Mouse (Mus musculus): ENCODE results near the gene Kank2. TPM values are rescaled to one million over a fixed set of nuclear protein-coding genes. Genes with fewer than 3 reads are reported as not detected.

The Kank2 gene
- polyA plus RNA-seq, 1 experiment from 2014 or later, result 5.9 TPM

DNA sequence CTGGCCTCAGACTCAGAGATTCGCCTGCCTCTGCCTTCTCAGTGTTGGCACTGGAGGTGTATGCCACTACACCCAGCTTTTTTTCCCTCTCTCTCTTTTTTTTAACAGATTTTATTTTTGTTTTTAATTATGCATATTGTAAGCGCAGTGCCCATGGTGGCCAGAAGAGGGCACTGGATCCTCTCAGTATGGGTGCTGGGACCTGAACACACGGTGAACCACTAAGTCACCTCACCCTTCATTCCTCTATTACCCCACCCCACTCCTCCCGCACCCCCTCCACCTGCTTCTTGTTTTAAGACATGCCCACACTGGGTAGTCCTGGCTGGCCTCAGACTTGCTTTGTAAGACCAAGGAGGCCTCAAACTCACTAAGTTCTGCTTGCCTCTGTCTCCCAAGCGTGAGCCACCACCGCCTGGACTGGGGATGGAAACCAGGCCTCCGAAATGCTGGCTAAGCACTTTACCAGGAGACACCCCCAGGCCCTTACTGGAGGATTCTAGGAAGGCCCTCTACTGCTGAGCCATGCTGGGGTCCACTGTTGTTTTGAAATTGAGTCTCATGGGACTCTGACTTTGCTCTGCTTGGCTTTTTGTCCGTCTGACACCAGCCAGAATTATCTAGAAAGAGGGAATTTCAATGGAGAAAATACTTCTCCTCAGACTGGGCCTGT lies 41.7 kb upstream of the Kank2 start:
- ATAC-seq (replicated peaks; ENCODE audit: low FRiP score) (no peak), DNase-seq (ENCODE audit: low spot score) (no peak)
- WGBS, result 55% methylated on average over 8 of the region's 8 CpGs
- Histone ChIP-seq H3K4me2 (ENCODE audit: low read depth, low read length, severe bottlenecking) (no peak overlapping the region), H3K4me1 (replicated peaks; ENCODE audit: control insufficient read depth, insufficient read depth, low read length) (no peaks in the 10 kb centered on the region), H3K27me3 (ENCODE audit: control insufficient read depth, insufficient read depth, low read length) (no peaks in the 10 kb centered on the region), H3K4me3 (ENCODE audit: low read depth, low read length) (no peak overlapping the region), H3K9me3 (ENCODE audit: control insufficient read depth, low read length) (no peaks in the 10 kb centered on the region), H3K36me3 (ENCODE audit: control insufficient read depth, insufficient read depth, low read length) (no peaks in the 10 kb centered on the region), H3K27ac (ENCODE audit: low read depth, low read length) (no peak overlapping the region), H3K9ac (ENCODE audit: low read length) (no peak overlapping the region)

DNA sequence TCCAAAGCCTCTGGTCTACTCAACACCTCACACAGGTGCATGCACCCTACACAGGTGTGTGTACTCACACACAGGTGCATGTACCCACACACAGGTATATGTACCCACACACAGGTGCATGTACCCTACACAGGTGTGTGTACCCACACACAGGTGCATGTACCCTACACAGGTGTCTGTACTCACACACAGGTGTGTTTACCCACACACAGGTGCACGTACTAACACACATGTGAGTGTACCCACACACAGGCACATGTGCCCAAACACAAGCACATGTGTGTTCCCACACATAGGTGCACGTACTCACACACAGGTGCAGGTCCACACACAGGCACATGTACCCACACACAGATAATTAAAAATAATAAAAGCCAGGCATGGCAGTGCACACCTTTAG lies 39.1 kb upstream of the Kank2 start:
- no peak for DNase-seq (ENCODE audit: low spot score)
- Histone ChIP-seq H3K4me2 (ENCODE audit: low read depth, low read length, severe bottlenecking) (no peak overlapping the region), H3K27me3 (ENCODE audit: control insufficient read depth, insufficient read depth, low read length) (no peaks in the 10 kb centered on the region), H3K9me3 (ENCODE audit: control insufficient read depth, low read length) (no peaks in the 10 kb centered on the region), H3K4me1 (replicated peaks; ENCODE audit: control insufficient read depth, insufficient read depth, low read length) (no peaks in the 10 kb centered on the region), H3K4me3 (ENCODE audit: low read depth, low read length) (no peak overlapping the region), H3K9ac (ENCODE audit: low read length) (no peak overlapping the region), H3K27ac (ENCODE audit: low read depth, low read length) (no peak overlapping the region), H3K36me3 (ENCODE audit: control insufficient read depth, insufficient read depth, low read length) (no peaks in the 10 kb centered on the region)
- no peak for ATAC-seq (replicated peaks; ENCODE audit: low FRiP score)
- WGBS, result 87% methylated on average over 2 of the region's 2 CpGs

DNA sequence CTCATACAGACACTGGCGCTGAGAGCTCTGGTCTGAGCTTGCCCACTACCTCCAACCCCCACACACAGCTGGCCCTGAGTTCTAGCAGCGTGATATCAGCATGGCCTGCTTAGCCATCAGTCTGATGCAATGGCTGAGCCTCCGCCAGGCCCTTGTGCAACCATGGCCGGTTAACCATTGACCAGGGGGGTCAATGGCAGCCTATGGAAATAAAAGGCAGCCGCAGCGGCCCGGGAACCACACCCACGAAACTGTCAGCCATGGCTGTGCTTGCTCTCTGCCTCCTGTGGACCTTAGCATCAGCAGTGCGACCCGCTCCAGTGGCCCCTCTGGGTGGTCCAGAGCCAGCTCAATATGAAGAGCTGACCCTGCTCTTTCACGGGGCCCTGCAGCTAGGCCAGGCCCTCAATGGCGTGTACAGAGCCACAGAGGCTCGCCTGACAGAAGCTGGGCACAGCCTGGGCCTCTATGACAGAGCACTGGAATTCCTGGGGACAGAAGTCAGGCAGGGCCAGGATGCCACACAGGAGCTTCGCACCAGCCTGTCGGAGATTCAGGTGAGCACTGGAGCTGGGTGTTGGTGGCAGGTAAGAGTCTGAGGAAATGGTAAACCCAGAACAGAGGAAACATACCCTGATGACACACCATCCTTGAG lies 36.8 kb upstream of the Kank2 start, which contains the start of gene Angptl8:
TSS of gene Angptl8 (plus strand) at position 253 of the 655 bp plus-strand sequence.
- Histone ChIP-seq H3K27ac (ENCODE audit: low read depth, low read length) (no peak within 1 kb of the TSS), H3K4me3 (ENCODE audit: low read depth, low read length) (no peak within 1 kb of the TSS), H3K9me3 (ENCODE audit: control insufficient read depth, low read length) (no peaks in the 10 kb centered on the region), H3K27me3 (ENCODE audit: control insufficient read depth, insufficient read depth, low read length) (no peaks in the 10 kb centered on the region), H3K36me3 (ENCODE audit: control insufficient read depth, insufficient read depth, low read length) (no peaks in the 10 kb centered on the region), H3K4me1 (replicated peaks; ENCODE audit: control insufficient read depth, insufficient read depth, low read length) (no peaks in the 10 kb centered on the region), H3K4me2 (ENCODE audit: low read depth, low read length, severe bottlenecking) (no peak within 1 kb of the TSS), H3K9ac (ENCODE audit: low read length) (no peak within 1 kb of the TSS)
- ATAC-seq (replicated peaks; ENCODE audit: low FRiP score) (no peak), DNase-seq (ENCODE audit: low spot score) (no peak)
- WGBS, result 89% methylated on average over 15 of the region's 15 CpGs

DNA sequence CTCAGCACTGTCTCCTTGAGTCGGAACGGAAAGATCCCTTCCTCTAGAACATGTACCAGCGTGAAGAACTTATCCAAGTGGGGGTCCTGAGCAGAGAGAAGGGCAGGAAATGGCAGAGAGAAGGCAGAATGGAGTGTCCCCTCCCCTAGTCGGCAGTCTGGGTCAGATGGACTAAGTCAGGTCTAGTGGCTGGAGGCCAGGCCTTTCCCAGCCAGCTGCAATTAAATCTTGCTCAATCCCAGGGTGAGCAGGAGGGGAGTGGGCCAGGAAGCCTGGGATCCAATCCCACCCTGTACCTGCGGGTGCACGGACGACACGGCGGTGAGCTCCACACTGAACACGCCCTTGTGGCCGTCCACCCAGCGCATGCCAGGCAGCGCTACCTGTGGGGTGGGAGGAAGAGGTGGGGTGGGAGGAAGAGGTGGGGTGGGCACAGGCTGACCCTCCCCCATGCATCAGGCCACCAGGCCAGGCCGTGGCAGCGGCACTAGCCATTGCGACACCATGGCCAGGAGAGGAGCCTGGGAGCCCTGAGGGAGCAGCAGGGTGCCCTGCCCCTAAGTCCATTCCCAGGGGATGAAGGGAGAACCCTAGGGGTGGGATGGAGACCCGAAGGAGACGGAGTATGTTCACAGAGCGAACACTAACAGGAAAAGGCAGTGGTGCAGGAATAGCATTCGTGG lies 33.2 kb upstream of the Kank2 start:
- ATAC-seq (replicated peaks; ENCODE audit: low FRiP score) (no peak), DNase-seq (ENCODE audit: low spot score) (no peak)
- Histone ChIP-seq H3K9me3 (ENCODE audit: control insufficient read depth, low read length) (no peaks in the 10 kb centered on the region), H3K4me1 (replicated peaks; ENCODE audit: control insufficient read depth, insufficient read depth, low read length) (no peaks in the 10 kb centered on the region), H3K27ac (ENCODE audit: low read depth, low read length) (no peak overlapping the region), H3K27me3 (ENCODE audit: control insufficient read depth, insufficient read depth, low read length) (no peaks in the 10 kb centered on the region), H3K4me2 (ENCODE audit: low read depth, low read length, severe bottlenecking) (no peak overlapping the region), H3K9ac (ENCODE audit: low read length) (no peak overlapping the region), H3K36me3 (ENCODE audit: control insufficient read depth, insufficient read depth, low read length) (no peaks in the 10 kb centered on the region), H3K4me3 (ENCODE audit: low read depth, low read length) (no peak overlapping the region)
- 90% methylated on average over 20 of the region's 20 CpGs for WGBS

DNA sequence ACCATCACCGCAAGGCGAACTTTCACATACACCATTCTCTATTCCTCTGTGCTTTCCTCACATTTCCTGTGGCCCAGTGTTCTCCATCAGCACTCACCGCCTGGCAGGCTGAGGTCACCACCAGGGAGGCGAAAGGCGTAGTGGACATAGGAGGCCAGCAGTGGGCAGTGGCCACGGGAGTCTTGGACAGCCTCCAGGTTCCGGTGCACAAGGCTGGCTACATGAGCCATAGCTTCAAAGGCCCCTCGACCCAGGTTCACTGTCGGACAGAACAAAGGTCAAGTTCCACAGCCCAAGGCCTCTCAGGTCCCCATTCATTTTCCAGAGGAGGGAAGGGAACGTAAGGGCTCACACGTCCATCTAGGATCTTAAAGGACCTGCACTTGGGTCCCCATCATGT lies 32.4 kb upstream of the Kank2 start:
- H3K9ac ChIP-seq (ENCODE audit: low read length), result no peak overlapping the region
- ATAC-seq (replicated peaks; ENCODE audit: low FRiP score), result no peak
- no peaks in the 10 kb centered on the region for H3K27me3 ChIP-seq (ENCODE audit: control insufficient read depth, insufficient read depth, low read length)
- no peaks in the 10 kb centered on the region for H3K9me3 ChIP-seq (ENCODE audit: control insufficient read depth, low read length)
- no peaks in the 10 kb centered on the region for H3K36me3 ChIP-seq (ENCODE audit: control insufficient read depth, insufficient read depth, low read length)
- no peak overlapping the region for H3K4me3 ChIP-seq (ENCODE audit: low read depth, low read length)
- 90% methylated on average over 11 of the region's 11 CpGs for WGBS
- no peak overlapping the region for H3K27ac ChIP-seq (ENCODE audit: low read depth, low read length)
- DNase-seq (ENCODE audit: low spot score), result no peak
- H3K4me2 ChIP-seq (ENCODE audit: low read depth, low read length, severe bottlenecking), result no peak overlapping the region
- H3K4me1 ChIP-seq (replicated peaks; ENCODE audit: control insufficient read depth, insufficient read depth, low read length), result no peaks in the 10 kb centered on the region

DNA sequence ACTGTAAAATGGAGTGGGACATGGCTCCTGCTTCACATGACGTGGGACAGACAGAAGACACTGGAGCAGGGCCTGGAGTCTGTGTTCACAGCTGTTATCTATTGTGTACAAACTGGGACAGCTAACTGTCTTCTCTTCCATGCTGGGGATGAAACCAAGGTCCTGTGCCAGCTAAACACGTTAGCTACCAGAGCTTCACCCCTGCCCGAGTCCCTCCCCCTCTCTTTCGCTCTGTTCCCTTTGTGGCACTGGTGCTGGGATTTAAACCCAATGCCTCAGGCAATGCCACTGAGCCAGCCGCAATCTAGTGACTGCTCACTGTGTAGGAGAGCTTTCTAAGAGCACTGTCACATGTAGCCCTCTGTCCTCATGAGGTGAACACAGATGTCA lies 31.9 kb upstream of the Kank2 start:
- ATAC-seq (replicated peaks; ENCODE audit: low FRiP score) (no peak), DNase-seq (ENCODE audit: low spot score) (no peak)
- H3K4me3 ChIP-seq (ENCODE audit: low read depth, low read length), result no peak overlapping the region
- no peaks in the 10 kb centered on the region for H3K9me3 ChIP-seq (ENCODE audit: control insufficient read depth, low read length)
- H3K27ac ChIP-seq (ENCODE audit: low read depth, low read length), result no peak overlapping the region
- 84% methylated on average over 5 of the region's 5 CpGs for WGBS
- H3K36me3 ChIP-seq (ENCODE audit: control insufficient read depth, insufficient read depth, low read length), result no peaks in the 10 kb centered on the region
- no peak overlapping the region for H3K4me2 ChIP-seq (ENCODE audit: low read depth, low read length, severe bottlenecking)
- no peaks in the 10 kb centered on the region for H3K4me1 ChIP-seq (replicated peaks; ENCODE audit: control insufficient read depth, insufficient read depth, low read length)
- H3K27me3 ChIP-seq (ENCODE audit: control insufficient read depth, insufficient read depth, low read length), result no peaks in the 10 kb centered on the region
- H3K9ac ChIP-seq (ENCODE audit: low read length), result no peak overlapping the region

DNA sequence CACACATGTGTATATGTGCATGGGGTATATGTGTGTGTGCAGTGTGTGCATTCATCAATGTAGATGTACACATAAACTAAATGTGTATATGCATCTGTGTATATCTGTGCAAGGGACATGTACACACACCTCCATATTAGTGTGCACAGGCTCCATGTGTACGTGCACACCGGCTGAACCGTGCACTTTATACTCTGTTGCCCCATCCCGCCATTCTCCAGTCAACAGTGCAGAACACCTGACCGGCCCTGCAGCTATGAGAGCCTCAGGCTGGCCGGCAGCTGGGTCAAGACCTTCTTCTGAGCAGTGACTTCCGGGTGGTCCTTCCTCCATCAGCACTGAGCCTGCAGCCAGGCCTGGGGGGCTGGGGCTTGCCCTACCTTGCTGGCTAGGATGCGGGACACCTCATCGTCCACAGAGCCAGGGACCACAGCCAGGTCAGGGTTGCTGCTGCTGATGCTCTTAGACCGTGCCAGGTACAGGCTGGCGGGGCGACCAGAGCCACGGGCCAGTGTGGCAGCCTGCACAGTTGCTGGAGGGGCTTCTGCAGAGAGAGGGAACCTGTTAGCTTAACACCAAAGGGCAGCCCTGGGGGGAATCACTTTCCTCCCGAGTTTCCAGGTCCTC lies 31.4 kb upstream of the Kank2 start:
- H3K27me3 ChIP-seq (ENCODE audit: control insufficient read depth, insufficient read depth, low read length), result no peaks in the 10 kb centered on the region
- no peak overlapping the region for H3K4me3 ChIP-seq (ENCODE audit: low read depth, low read length)
- H3K27ac ChIP-seq (ENCODE audit: low read depth, low read length), result no peak overlapping the region
- no peaks in the 10 kb centered on the region for H3K36me3 ChIP-seq (ENCODE audit: control insufficient read depth, insufficient read depth, low read length)
- no peaks in the 10 kb centered on the region for H3K9me3 ChIP-seq (ENCODE audit: control insufficient read depth, low read length)
- no peak for ATAC-seq (replicated peaks; ENCODE audit: low FRiP score)
- no peaks in the 10 kb centered on the region for H3K4me1 ChIP-seq (replicated peaks; ENCODE audit: control insufficient read depth, insufficient read depth, low read length)
- no peak for DNase-seq (ENCODE audit: low spot score)
- H3K9ac ChIP-seq (ENCODE audit: low read length), result no peak overlapping the region
- WGBS, result 89% methylated on average over 14 of the region's 14 CpGs
- H3K4me2 ChIP-seq (ENCODE audit: low read depth, low read length, severe bottlenecking), result no peak overlapping the region

DNA sequence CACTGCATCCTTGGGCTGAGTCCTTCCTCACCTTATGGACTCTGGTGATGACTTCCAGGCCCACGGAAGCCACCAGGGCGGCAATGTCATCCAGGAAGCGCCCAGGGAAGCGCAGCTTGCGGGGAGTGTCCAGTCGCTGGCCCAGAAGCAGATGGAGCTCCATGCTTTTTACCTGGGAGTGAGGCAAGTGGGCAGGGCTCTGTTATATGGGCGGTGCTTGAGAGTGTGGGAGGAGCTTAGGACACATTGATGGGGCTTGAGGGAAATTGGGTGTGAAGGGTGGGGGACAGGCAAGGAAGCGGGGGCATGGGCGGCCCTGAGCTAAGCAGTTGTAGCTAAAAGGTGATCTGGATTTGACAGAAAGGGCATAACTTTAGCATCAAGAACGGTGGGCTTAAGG lies 25.8 kb upstream of the Kank2 start:
- ATAC-seq (replicated peaks; ENCODE audit: low FRiP score) (no peak), DNase-seq (ENCODE audit: low spot score) (no peak)
- Histone ChIP-seq H3K4me3 (ENCODE audit: low read depth, low read length) (no peak overlapping the region), H3K9ac (ENCODE audit: low read length) (no peak overlapping the region), H3K36me3 (ENCODE audit: control insufficient read depth, insufficient read depth, low read length) (no peaks in the 10 kb centered on the region), H3K27me3 (ENCODE audit: control insufficient read depth, insufficient read depth, low read length) (no peaks in the 10 kb centered on the region), H3K4me2 (ENCODE audit: low read depth, low read length, severe bottlenecking) (no peak overlapping the region), H3K4me1 (replicated peaks; ENCODE audit: control insufficient read depth, insufficient read depth, low read length) (no peaks in the 10 kb centered on the region), H3K27ac (ENCODE audit: low read depth, low read length) (no peak overlapping the region), H3K9me3 (ENCODE audit: control insufficient read depth, low read length) (no peaks in the 10 kb centered on the region)
- 58% methylated on average over 10 of the region's 10 CpGs for WGBS

Measured in forebrain, embryonic 11.5 days (tissue).